Mouse (Mus musculus) heart, embryonic 14.5 days (tissue): ENCODE data around the gene Sec22a. TPM values are rescaled to one million over a fixed set of nuclear protein-coding genes. Genes with fewer than 3 reads are reported as not detected.
A peak's percentile ranks its signal among the peaks of the same experiment; 100 is the strongest.

Source experiments
- ATAC-seq: fragments of 200-750 bp; cut with Nextera tagmentation; 2 replicates; pipeline ENCODE4 v1.8.0; 2017; ENCODE audit warnings: low read depth, moderate TSS enrichment; ENCODE audit not compliant: insufficient number of reproducible peaks, insufficient read depth, low FRiP score
- H3K27ac ChIP-seq, 2 experiments: fragments of 200-500 bp in 1 of 2; fragments of 300-500 bp in 1 of 2; sonication (generic) in 1 of 2; replicated peaks in 1 of 2; 2 replicates each; pipeline ENCODE4 v1.5.1; 2012 to 2014; ENCODE audit warnings: low read depth in 2 of 2, low read length in 2 of 2, control low read depth in 1 of 2, mild to moderate bottlenecking in 1 of 2, mixed read lengths in 1 of 2; ENCODE audit not compliant: control insufficient read depth in 1 of 2, insufficient read depth in 1 of 2
- H3K27me3 ChIP-seq: fragments of 300-500 bp; sonication (generic); 2 replicates; pipeline ENCODE4 v1.6.1; 2014; ENCODE audit warnings: mild to moderate bottlenecking, low read length, control low read depth; ENCODE audit not compliant: control insufficient read depth, insufficient read depth
- H3K36me3 ChIP-seq: fragments of 300-500 bp; sonication (generic); 2 replicates; pipeline ENCODE4 v1.6.1; 2014; ENCODE audit warnings: mild to moderate bottlenecking, control low read depth, low read length, mixed read lengths; ENCODE audit not compliant: control insufficient read depth, insufficient read depth
- H3K4me1 ChIP-seq, 2 experiments: fragments of 200-500 bp in 1 of 2; fragments of 300-500 bp in 1 of 2; sonication (generic) in 1 of 2; 2 replicates each; pipeline ENCODE4 v1.6.1; 2012 to 2014; ENCODE audit warnings: low read length in 2 of 2, control low read depth in 1 of 2, mixed read lengths in 1 of 2; ENCODE audit not compliant: control insufficient read depth in 2 of 2, insufficient read depth in 2 of 2
- H3K4me2 ChIP-seq: fragments of 300-500 bp; sonication (generic); 2 replicates; pipeline ENCODE4 v1.6.1; 2014; ENCODE audit warnings: mild to moderate bottlenecking, low read length
- H3K4me3 ChIP-seq, 2 experiments: fragments of 200-500 bp in 1 of 2; fragments of 300-500 bp in 1 of 2; sonication (generic) in 1 of 2; 2 replicates each; pipeline ENCODE4 v1.5.1; 2012 to 2014; ENCODE audit warnings: low read length in 2 of 2, mild to moderate bottlenecking in 2 of 2, control low read depth in 1 of 2, low read depth in 1 of 2, moderate library complexity in 1 of 2; ENCODE audit not compliant: control insufficient read depth in 1 of 2, insufficient read depth in 1 of 2
- H3K9ac ChIP-seq: fragments of 300-500 bp; sonication (generic); 2 replicates; pipeline ENCODE4 v1.6.1; 2014; ENCODE audit warnings: mild to moderate bottlenecking, low read length
- H3K9me3 ChIP-seq: fragments of 300-500 bp; sonication (generic); 2 replicates; pipeline ENCODE4 v1.6.1; 2016; ENCODE audit warnings: low read length, control low read depth; ENCODE audit not compliant: control insufficient read depth
- WGBS: fragments of 180-500 bp; shearing (Covaris S2); extraction: QIAGEN DNeasy Blood & Tissue Kit; methylation state at CpG from one replicate; pipeline ENCODE4 v1.1.7; 2014; 5-methylcytosine and 5-hydroxymethylcytosine counted together
- polyA plus RNA-seq: library from polyadenylated mRNA; unstranded; fragments of >200 nt; fragmentation: Nextera tagmentation; extraction: Ambion mirVana; gene quantifications from 2 replicates; pipeline ENCODE4 v1.2.1, GENCODE M21; 2014

Gene Sec22a
- polyA plus RNA-seq, 1 experiment from 2014 or later, result 39.8 TPM

DNA sequence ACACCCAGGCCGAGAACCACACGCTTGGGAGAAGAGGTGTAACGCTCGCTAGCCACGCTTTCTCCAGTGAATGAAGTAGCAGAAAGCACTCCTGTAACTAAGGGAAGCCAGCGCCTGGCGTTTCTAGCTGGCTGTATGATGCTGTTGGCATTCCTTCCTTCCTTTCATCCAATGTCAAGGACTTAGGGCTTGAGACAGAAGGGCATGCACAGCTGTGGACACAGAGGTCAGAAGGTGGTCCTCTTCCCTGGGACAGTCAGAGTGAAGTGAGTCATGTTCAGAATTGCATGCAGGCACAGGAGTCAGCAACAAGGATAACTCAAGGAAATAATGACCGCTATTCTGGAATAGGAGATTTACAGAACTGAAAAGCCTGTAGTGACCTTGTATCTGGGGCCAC is 29.1 kb upstream of the Sec22a start:
- H3K9ac ChIP-seq, result no peak overlapping the region
- H3K9me3 ChIP-seq, result no peaks in the 10 kb centered on the region
- no peak overlapping the region for H3K4me2 ChIP-seq
- no peak overlapping the region for H3K4me3 ChIP-seq
- no peak for ATAC-seq
- no peak overlapping the region for H3K27ac ChIP-seq
- no peaks in the 10 kb centered on the region for H3K27me3 ChIP-seq
- WGBS, result 74% methylated on average over 8 of the region's 8 CpGs
- peaks cover 16% of the 10 kb centered on the region for H3K36me3 ChIP-seq
- H3K4me1 ChIP-seq, result no peaks in the 10 kb centered on the region

DNA sequence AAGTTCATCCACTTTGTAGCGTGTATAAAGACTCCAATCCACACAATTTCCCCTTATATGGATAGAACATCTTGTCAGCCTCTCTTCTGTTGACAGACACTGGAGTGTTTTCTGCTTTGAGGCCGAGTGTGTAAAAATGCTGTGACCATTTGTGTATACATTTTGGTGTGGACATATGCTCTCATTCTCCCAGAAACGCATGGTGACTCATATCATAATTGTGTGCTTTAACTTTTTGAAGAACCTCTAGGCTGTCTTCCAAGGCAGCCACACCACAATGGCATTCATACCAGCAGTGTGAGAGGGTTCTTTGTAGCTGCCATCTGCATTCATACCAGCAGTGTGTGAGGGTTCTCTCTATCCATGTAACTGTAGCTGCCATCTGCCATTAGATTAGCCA is 21.9 kb upstream of the Sec22a start:
- Histone ChIP-seq H3K27ac (no peak overlapping the region), H3K9ac (no peak overlapping the region), H3K4me1 (no peaks in the 10 kb centered on the region), H3K27me3 (no peaks in the 10 kb centered on the region), H3K36me3 (no peaks in the 10 kb centered on the region), H3K4me2 (no peak overlapping the region), H3K4me3 (no peak overlapping the region), H3K9me3 (no peaks in the 10 kb centered on the region)
- WGBS, result 74% methylated on average over 3 of the region's 3 CpGs
- no peak for ATAC-seq

DNA sequence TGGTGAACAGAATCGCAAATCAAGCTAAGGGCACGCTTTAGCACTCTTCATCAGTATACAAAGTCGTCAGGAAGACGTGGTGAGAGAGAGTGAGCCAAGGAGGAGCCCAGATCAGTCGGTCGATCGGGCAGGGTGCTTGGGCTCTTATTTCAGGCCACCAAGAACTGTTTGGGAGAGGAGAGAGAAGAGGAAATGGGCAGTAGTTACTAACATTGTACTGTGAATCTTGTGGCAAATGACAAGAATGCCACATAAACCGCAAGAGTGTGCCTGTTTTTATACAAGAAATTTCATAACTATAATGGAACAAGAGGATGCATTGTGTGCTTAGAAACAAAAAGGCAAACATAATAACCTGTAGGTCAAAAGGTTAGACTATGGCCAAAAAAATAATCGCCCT is 16.3 kb upstream of the Sec22a start:
- Histone ChIP-seq H3K27me3 (no peaks in the 10 kb centered on the region), H3K4me3 (no peak overlapping the region), H3K27ac (no peak overlapping the region), H3K4me2 (no peak overlapping the region), H3K36me3 (no peaks in the 10 kb centered on the region), H3K4me1 (no peaks in the 10 kb centered on the region), H3K9me3 (no peaks in the 10 kb centered on the region), H3K9ac (no peak overlapping the region)
- 86% methylated on average over 9 of the region's 9 CpGs for WGBS
- no peak for ATAC-seq

DNA sequence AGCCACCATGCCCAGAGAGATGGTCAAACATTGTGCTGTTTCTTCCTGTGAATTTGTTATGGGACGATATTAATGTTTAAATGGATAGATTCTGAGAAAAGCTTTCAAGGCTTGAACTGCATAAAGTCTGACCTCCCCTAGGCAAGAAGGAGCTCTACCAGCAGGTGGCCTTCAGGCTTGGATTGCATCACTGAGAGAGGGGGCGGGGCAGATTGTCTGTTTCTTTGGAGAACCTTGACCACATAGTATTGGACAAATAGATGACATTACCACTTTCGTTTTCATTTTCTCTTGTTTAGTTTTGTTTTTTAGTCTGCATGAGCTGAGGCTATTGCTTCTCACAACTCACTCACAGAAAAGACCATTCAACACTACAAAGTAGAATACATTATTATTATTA is 15.6 kb upstream of the Sec22a start:
- ATAC-seq, result no peak
- Histone ChIP-seq H3K4me1 (no peaks in the 10 kb centered on the region), H3K4me3 (no peak overlapping the region), H3K36me3 (no peaks in the 10 kb centered on the region), H3K4me2 (no peak overlapping the region), H3K9me3 (no peaks in the 10 kb centered on the region), H3K27ac (no peak overlapping the region), H3K9ac (no peak overlapping the region), H3K27me3 (no peaks in the 10 kb centered on the region)
- 74% methylated on average over 3 of the region's 3 CpGs for WGBS

DNA sequence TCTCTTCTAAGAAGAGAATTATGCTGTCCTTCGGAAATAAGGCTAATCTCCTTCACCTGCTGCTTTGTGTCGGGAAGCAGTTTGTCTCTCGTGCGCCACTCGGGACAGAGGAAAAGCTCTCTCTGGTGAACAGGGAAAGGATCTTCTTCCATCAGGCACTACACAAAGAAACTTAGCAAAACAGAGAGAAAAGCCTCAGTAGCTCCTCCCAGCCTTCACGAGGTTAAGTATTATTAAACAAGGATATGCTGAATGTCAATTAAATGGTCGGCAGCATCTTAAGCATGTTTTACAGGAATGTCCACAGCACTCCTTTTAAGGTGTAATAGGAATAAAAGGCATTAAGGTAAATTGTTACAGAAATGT is 328 bp upstream of the Sec22a start:
- no peaks in the 10 kb centered on the region for H3K9me3 ChIP-seq
- H3K27me3 ChIP-seq, result no peaks in the 10 kb centered on the region
- under 1% methylated on average over 7 of the region's 7 CpGs for WGBS
- 0 out of 2 replicates have a peak, but pooled peaks have one; percentile 8 for ATAC-seq
- H3K4me3 ChIP-seq, result peak overlapping the region; percentile 55 to 92
- H3K9ac ChIP-seq, result peak overlapping the region; percentile 75
- H3K36me3 ChIP-seq, result peaks cover 20% of the 10 kb centered on the region
- H3K4me1 ChIP-seq, result peaks cover 3 to 7% of the 10 kb centered on the region in 2 experiments; a peak in 3 of 4 replicates
- peak overlapping the region in 1 of 2 experiments; percentile 21; a peak in 1 of 4 replicates for H3K27ac ChIP-seq
- peak overlapping the region; percentile 91 for H3K4me2 ChIP-seq

DNA sequence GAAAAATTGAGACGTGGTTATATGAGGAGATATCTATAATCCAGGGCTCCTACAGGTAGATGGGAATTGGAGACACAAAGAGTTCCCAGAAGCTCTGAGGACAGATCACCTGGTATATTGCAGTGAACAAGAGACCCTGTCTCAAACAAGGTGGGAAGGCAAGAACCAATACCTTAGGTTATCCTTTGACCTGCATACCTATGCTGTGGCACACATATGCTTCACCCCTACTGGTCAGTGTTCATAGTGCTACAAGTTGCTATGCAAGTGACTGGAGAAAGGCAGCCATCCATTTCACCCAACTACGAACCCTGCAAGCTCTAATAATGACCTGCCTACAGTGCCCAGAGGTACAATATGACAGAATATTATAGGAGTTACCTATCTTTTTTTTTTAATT is 1.5 kb downstream of the Sec22a start:
- peaks cover 27% of the 10 kb centered on the region for H3K36me3 ChIP-seq
- WGBS, result 83% methylated on average over 2 of the region's 2 CpGs
- no peaks in the 10 kb centered on the region for H3K9me3 ChIP-seq
- H3K4me1 ChIP-seq, result peaks cover 3 to 7% of the 10 kb centered on the region in 2 experiments; a peak in 3 of 4 replicates
- H3K9ac ChIP-seq, result no peak overlapping the region
- ATAC-seq, result no peak
- no peak overlapping the region for H3K27ac ChIP-seq
- H3K27me3 ChIP-seq, result no peaks in the 10 kb centered on the region
- H3K4me2 ChIP-seq, result no peak overlapping the region
- H3K4me3 ChIP-seq, result no peak overlapping the region

DNA sequence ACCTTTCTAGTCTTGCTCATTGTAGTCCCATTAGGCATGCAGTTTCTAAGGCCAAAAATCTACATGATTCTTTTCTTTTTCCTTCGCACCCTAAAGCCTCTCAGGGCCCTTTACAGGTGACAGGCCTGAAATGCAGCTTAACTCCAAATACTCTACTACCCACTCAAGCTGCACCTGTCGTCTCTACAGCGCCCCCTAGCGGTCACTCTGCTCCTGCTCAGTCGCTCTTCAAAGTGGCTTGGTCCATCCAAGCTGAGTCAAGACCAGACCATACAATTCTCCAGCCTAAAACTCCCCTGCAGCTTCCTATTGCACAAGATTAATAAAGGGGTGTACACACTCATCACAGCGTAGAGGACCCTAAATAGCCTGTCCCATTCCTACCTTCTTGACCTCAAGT is 3.1 kb downstream of the Sec22a start:
- Histone ChIP-seq H3K4me3 (no peak overlapping the region), H3K27me3 (no peaks in the 10 kb centered on the region), H3K36me3 (peaks cover 32% of the 10 kb centered on the region), H3K9ac (no peak overlapping the region), H3K4me1 (peaks cover 3 to 7% of the 10 kb centered on the region in 2 experiments), H3K4me2 (no peak overlapping the region), H3K27ac (no peak overlapping the region), H3K9me3 (no peaks in the 10 kb centered on the region)
- ATAC-seq, result no peak
- 34% methylated on average over 6 of the region's 6 CpGs for WGBS

DNA sequence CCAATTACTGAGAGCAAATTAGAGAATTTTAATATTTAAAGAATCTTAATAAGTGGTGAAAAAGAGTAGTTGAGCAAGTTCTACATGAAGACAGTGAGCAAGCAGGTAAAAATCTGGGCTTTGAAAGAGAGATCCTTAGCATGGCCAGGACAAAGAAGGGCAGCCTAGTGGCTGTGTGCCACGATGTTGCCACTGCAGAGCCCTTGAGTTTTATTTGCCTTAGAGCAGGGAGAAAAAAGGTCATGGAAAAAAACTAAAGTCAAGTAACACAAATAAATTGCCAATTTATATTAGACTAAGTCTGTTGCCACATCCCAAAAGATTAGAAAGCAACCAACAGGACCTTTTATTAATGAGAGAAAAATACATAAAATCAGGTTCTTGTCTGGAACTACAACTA is 6.3 kb downstream of the Sec22a start:
- Histone ChIP-seq H3K4me3 (no peak overlapping the region), H3K9me3 (no peaks in the 10 kb centered on the region), H3K27ac (no peak overlapping the region), H3K4me2 (no peak overlapping the region), H3K27me3 (no peaks in the 10 kb centered on the region), H3K4me1 (no peaks in the 10 kb centered on the region; a peak in 1 of 4 replicates), H3K9ac (no peak overlapping the region), H3K36me3 (peaks cover 37% of the 10 kb centered on the region)
- ATAC-seq, result no peak
- WGBS, result 82% methylated on average over 1 of the region's 1 CpGs
